Mouse (Mus musculus) regulatory T cell (primary cell): Measurements from ENCODE around the gene Sez6l.

Experiments
- in situ Hi-C: fragments of 300-600 bp; cut with MboI, MseI; formaldehyde crosslinking; loops from one replicate; pipeline ENCODE4 v1.15.1; 2025; ENCODE audit warnings: high pct_unique_total_duplicates

Gene Sez6l

GRCm38 (mm10) chr5:112584155-112584769 lies 7.3 kb upstream of the Sez6l start:
- in situ Hi-C loops, result no loop called here

- in situ Hi-C loops, result no loop called here
These were observed 6.3 kb upstream of the Sez6l start for GRCm38 (mm10) chr5:112583304-112583703.

GRCm38 (mm10) chr5:112577750-112578149 lies 765 bp upstream of the Sez6l start:
- in situ Hi-C loops, result no loop called here

- in situ Hi-C loops, result no loop called here
These were observed 508 bp downstream of the Sez6l start for GRCm38 (mm10) chr5:112576361-112576992.

- in situ Hi-C loops, result no loop called here
These were observed 1.7 kb downstream of the Sez6l start for GRCm38 (mm10) chr5:112575151-112575915.

- in situ Hi-C loops, result no loop called here
These were observed 3.1 kb downstream of the Sez6l start for GRCm38 (mm10) chr5:112573916-112574315.

GRCm38 (mm10) chr5:112572217-112572616 lies 4.8 kb downstream of the Sez6l start:
- in situ Hi-C loops, result no loop called here

GRCm38 (mm10) chr5:112565489-112565888 lies 11.5 kb downstream of the Sez6l start:
- in situ Hi-C loops, result no loop called here

- in situ Hi-C loops, result no loop called here
These were observed 11.9 kb downstream of the Sez6l start for GRCm38 (mm10) chr5:112565083-112565482.

- in situ Hi-C loops, result no loop called here
These were observed 16.0 kb downstream of the Sez6l start for GRCm38 (mm10) chr5:112560869-112561499.

- in situ Hi-C loops, result no loop called here
These were observed 16.8 kb downstream of the Sez6l start for GRCm38 (mm10) chr5:112560139-112560538.

- in situ Hi-C loops, result no loop called here
These were observed 19.6 kb downstream of the Sez6l start for GRCm38 (mm10) chr5:112557396-112557795.

GRCm38 (mm10) chr5:112556640-112557039 lies 20.3 kb downstream of the Sez6l start:
- in situ Hi-C loops, result no loop called here

GRCm38 (mm10) chr5:112554508-112554907 lies 22.5 kb downstream of the Sez6l start:
- in situ Hi-C loops, result no loop called here

- in situ Hi-C loops, result no loop called here
These were observed 24.2 kb downstream of the Sez6l start for GRCm38 (mm10) chr5:112552786-112553185.

GRCm38 (mm10) chr5:112551975-112552728 lies 24.8 kb downstream of the Sez6l start:
- in situ Hi-C loops, result no loop called here

GRCm38 (mm10) chr5:112548846-112549620 lies 28.0 kb downstream of the Sez6l start:
- in situ Hi-C loops, result no loop called here

GRCm38 (mm10) chr5:112546771-112547170 lies 30.2 kb downstream of the Sez6l start:
- in situ Hi-C loops, result no loop called here

- in situ Hi-C loops, result no loop called here
These were observed 38.7 kb downstream of the Sez6l start for GRCm38 (mm10) chr5:112538295-112538694.

- in situ Hi-C loops, result no loop called here
These were observed 41.1 kb downstream of the Sez6l start for GRCm38 (mm10) chr5:112535868-112536267.

- in situ Hi-C loops, result no loop called here
These were observed 42.8 kb downstream of the Sez6l start for GRCm38 (mm10) chr5:112534146-112534545.
